Mouse (Mus musculus) right cerebral cortex, adult 18-20 months (tissue): ENCODE measurements at regions not wholly inside any gene's neighbourhood (a gene's known extent, or its start where the extent isn't known, plus 50 kb on each side); places are given as distances from the start of the nearest gene placed in this dataset.

ENCODE experiments used
- DNase-seq: peaks from one replicate; pipeline ENCODE4 v3.0.0; 2022; ENCODE audit warnings: mixed read lengths

GRCm38 (mm10) chr11:6785471-6785870 lies 52.0 kb downstream of the Gm11983 start:
- no peak for DNase-seq

GRCm38 (mm10) chr11:6782826-6783225 lies 54.6 kb downstream of the Gm11983 start:
- no peak for DNase-seq

- DNase-seq = no peak
Measured at GRCm38 (mm10) chr11:6779752-6780151, 57.7 kb downstream of the Gm11983 start.

GRCm38 (mm10) chr11:6778596-6779360 lies 58.7 kb downstream of the Gm11983 start:
- DNase-seq = no peak

- DNase-seq = no peak
Measured at GRCm38 (mm10) chr11:6777566-6777965, 59.9 kb downstream of the Gm11983 start.

- DNase-seq = no peak
Measured at GRCm38 (mm10) chr11:6774656-6775055, 62.8 kb downstream of the Gm11983 start.

GRCm38 (mm10) chr11:6773951-6774350 lies 63.5 kb downstream of the Gm11983 start:
- no peak for DNase-seq

GRCm38 (mm10) chr11:6773364-6773763 lies 64.1 kb downstream of the Gm11983 start:
- DNase-seq = no peak

- DNase-seq = no peak
Measured at GRCm38 (mm10) chr11:6769437-6769765, 68.1 kb downstream of the Gm11983 start.

GRCm38 (mm10) chr11:6768599-6769436 lies 68.6 kb downstream of the Gm11983 start:
- DNase-seq = peak; percentile 69

- peak; percentile 16 for DNase-seq
Measured at GRCm38 (mm10) chr11:6766725-6767124, 70.7 kb downstream of the Gm11983 start.

GRCm38 (mm10) chr11:6765333-6765957 lies 72.0 kb downstream of the Gm11983 start:
- peak; percentile 25 for DNase-seq

GRCm38 (mm10) chr11:6764186-6764585 lies 73.3 kb downstream of the Gm11983 start:
- no peak for DNase-seq

GRCm38 (mm10) chr11:6763001-6763400 lies 74.5 kb downstream of the Gm11983 start:
- DNase-seq = no peak

- DNase-seq = no peak
Measured at GRCm38 (mm10) chr11:6761876-6762628, 75.4 kb downstream of the Gm11983 start.

- no peak for DNase-seq
Measured at GRCm38 (mm10) chr11:6759578-6759977, 77.9 kb downstream of the Gm11983 start.

- no peak for DNase-seq
Measured at GRCm38 (mm10) chr11:6739439-6739838, 81.1 kb downstream of the Ramp3 start.

- no peak for DNase-seq
Measured at GRCm38 (mm10) chr11:6738581-6738980, 80.3 kb downstream of the Ramp3 start.

GRCm38 (mm10) chr11:6738163-6738562 lies 79.8 kb downstream of the Ramp3 start:
- DNase-seq = no peak

GRCm38 (mm10) chr11:6734746-6735430 lies 76.6 kb downstream of the Ramp3 start:
- no peak for DNase-seq

GRCm38 (mm10) chr11:6731505-6731904 lies 73.2 kb downstream of the Ramp3 start:
- no peak for DNase-seq
